Mouse (Mus musculus): ENCODE measurements around the gene Gm9936. TPM values are rescaled to one million over a fixed set of nuclear protein-coding genes. Genes with fewer than 3 reads are reported as not detected.

The Gm9936 gene
- total and polyA plus RNA-seq, 3 experiments, result 0.04 to 0.26 TPM; not detected in 1

- TF ChIP-seq USF1 (IDR thresholded peaks at IDR 0.05; ENCODE audit: low read depth, low read length), result no peak
Observed at GRCm38 (mm10) chr5:114813525-114814181, 44.8 kb downstream of the Gm9936 start (continued).

GRCm38 (mm10) chr5:114809826-114810225 is 48.7 kb downstream of the Gm9936 start:
- DNase-seq (ENCODE audit: extremely low read depth), result no peak
- Histone ChIP-seq H3K27ac (ENCODE audit: insufficient read depth, low read depth) (no peak overlapping the region), H3K36me3 (replicated peaks in 1 of 2; ENCODE audit: control insufficient read depth in 1 of 2, insufficient read depth in 1 of 2, low read length in 1 of 2) (peaks cover 21 to 62% of the 10 kb centered on the region in 2 experiments), H3K4me2 (ENCODE audit: insufficient read depth, low read depth, poor library complexity, severe bottlenecking) (no peak overlapping the region), H3K9ac (ENCODE audit: insufficient read depth, low read depth) (no peak overlapping the region), H3K27me3 (replicated peaks) (no peaks in the 10 kb centered on the region), H3K4me1 (ENCODE audit: control insufficient read depth in 1 of 2, insufficient read depth in 2 of 2) (peaks cover 5 to 13% of the 10 kb centered on the region in 2 experiments; a peak in 3 of 4 replicates), H3K79me2 (replicated peaks; ENCODE audit: control insufficient read depth, extremely low read depth, insufficient read depth, poor library complexity, severe bottlenecking) (0 out of 2 replicates have a peak, but pooled peaks cover 2% of the 10 kb centered on the region), H3K4me3 (replicated peaks in 1 of 3; ENCODE audit: low read depth in 2 of 3, low read length in 2 of 3, poor library complexity in 1 of 3) (no peak overlapping the region), H3K9me3 (replicated peaks; ENCODE audit: low read length) (no peaks in the 10 kb centered on the region)
- in situ Hi-C loops (cut with MboI; ENCODE audit: low pct_ligation_motif_present, low pct_unique_long_range_greater_than_20kb, low sequenced_read_pairs), result loop anchor here (5.0 kb wide), 1 partner anchor 88 kb away; no protein-coding TSS in a partner anchor
- dilution Hi-C loops (cut with MboI; ENCODE audit: extremely low pct_ligation_motif_present, extremely low pct_unique_long_range_greater_than_20kb, low sequenced_read_pairs), result no loop called here
- TF ChIP-seq IRF4 (IDR thresholded peaks at IDR 0.05; ENCODE audit: low read depth, low read length), result no peak
- TF ChIP-seq RCOR1 (conservative IDR thresholded peaks at IDR 0.05; ENCODE audit: low read depth, low read length), result no peak
- TF ChIP-seq TCF12 (IDR thresholded peaks at IDR 0.05; ENCODE audit: low read depth, low read length), result no peak
- no peak for TF ChIP-seq ZKSCAN1 (IDR thresholded peaks at IDR 0.05; ENCODE audit: borderline replicate concordance, low read depth, low read length)
- TF ChIP-seq MXI1 (IDR thresholded peaks at IDR 0.05; ENCODE audit: low read depth, low read length), result no peak
- TF ChIP-seq TBP (conservative IDR thresholded peaks at IDR 0.05; ENCODE audit: low read depth, low read length), result no peak
- no peak for TF ChIP-seq EP300 (IDR thresholded peaks at IDR 0.05; ENCODE audit: low read length)
- no peak for TF ChIP-seq USF1 (IDR thresholded peaks at IDR 0.05; ENCODE audit: low read depth, low read length)

GRCm38 (mm10) chr5:114809181-114809756 is 49.2 kb downstream of the Gm9936 start:
- H3K4me3 ChIP-seq (replicated peaks in 1 of 3; ENCODE audit: low read depth in 2 of 3, low read length in 2 of 3, poor library complexity in 1 of 3), result no peak overlapping the region
- H3K36me3 ChIP-seq (replicated peaks in 1 of 2; ENCODE audit: control insufficient read depth in 1 of 2, insufficient read depth in 1 of 2, low read length in 1 of 2), result peaks cover 25 to 67% of the 10 kb centered on the region in 2 experiments
- H3K27ac ChIP-seq (ENCODE audit: insufficient read depth, low read depth), result no peak overlapping the region
- H3K4me1 ChIP-seq (ENCODE audit: control insufficient read depth in 1 of 2, insufficient read depth in 2 of 2), result peaks cover 5 to 13% of the 10 kb centered on the region in 2 experiments; a peak in 3 of 4 replicates
- no peaks in the 10 kb centered on the region for H3K27me3 ChIP-seq (replicated peaks)
- no peak for DNase-seq (ENCODE audit: extremely low read depth)
- no peak overlapping the region for H3K9ac ChIP-seq (ENCODE audit: insufficient read depth, low read depth)
- in situ Hi-C loops (cut with MboI; ENCODE audit: low pct_ligation_motif_present, low pct_unique_long_range_greater_than_20kb, low sequenced_read_pairs), result no loop called here
- dilution Hi-C loops (cut with MboI; ENCODE audit: extremely low pct_ligation_motif_present, extremely low pct_unique_long_range_greater_than_20kb, low sequenced_read_pairs), result no loop called here
- no peak overlapping the region for H3K4me2 ChIP-seq (ENCODE audit: insufficient read depth, low read depth, poor library complexity, severe bottlenecking)
- no peaks in the 10 kb centered on the region for H3K9me3 ChIP-seq (replicated peaks; ENCODE audit: low read length)
- 0 out of 2 replicates have a peak, but pooled peaks cover 2% of the 10 kb centered on the region for H3K79me2 ChIP-seq (replicated peaks; ENCODE audit: control insufficient read depth, extremely low read depth, insufficient read depth, poor library complexity, severe bottlenecking)
- TF ChIP-seq ZC3H11A (IDR thresholded peaks at IDR 0.05; ENCODE audit: low read depth, low read length), result no peak
- TF ChIP-seq ZKSCAN1 (IDR thresholded peaks at IDR 0.05; ENCODE audit: borderline replicate concordance, low read depth, low read length), result no peak
- TF ChIP-seq E2F4 (IDR thresholded peaks at IDR 0.05; ENCODE audit: insufficient replicate concordance, low read depth, low read length), result no peak
- TF ChIP-seq BHLHE40 (IDR thresholded peaks at IDR 0.05; ENCODE audit: low read depth, low read length), result no peak
